Mouse (Mus musculus) fat pad, adult 2 months (tissue): ENCODE results near the gene Cyp1a1.
"Not testable (repeated sequence)": the region's sequence is repeated elsewhere in the genome, so short reads cannot be mapped to it uniquely, and the experiment has no call there.

ENCODE experiments used
- DNase-seq: peaks from one replicate; pipeline ENCODE4 v3.0.0-alpha.2; 2011; ENCODE audit warnings: low read depth, low spot score; ENCODE audit errors: extremely low read depth

Cyp1a1 gene

GRCm38 (mm10) chr9:57697380-57697779 lies 9.7 kb downstream of the Cyp1a1 start:
- no peak for DNase-seq

- DNase-seq = no peak
These were observed 10.9 kb downstream of the Cyp1a1 start for GRCm38 (mm10) chr9:57698466-57699150.

DNA sequence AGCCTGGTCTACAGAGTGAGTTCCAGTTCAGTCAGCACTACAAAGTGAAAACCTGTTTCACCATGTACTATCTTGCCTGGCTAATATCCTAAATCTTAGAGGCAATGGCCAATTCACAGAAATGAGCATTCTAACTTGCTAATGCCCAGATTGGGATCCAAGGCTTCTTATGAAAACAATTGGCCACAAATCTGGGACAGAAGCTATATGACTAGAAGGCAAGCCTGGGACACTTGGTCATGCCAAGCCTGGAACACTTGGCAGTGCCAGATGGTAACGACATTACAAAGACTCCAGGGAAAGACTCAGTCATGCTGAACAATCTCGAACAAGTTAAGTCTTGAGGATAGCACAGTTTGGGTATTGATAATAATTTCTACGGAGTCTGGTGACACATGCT lies 18.8 kb downstream of the Cyp1a1 start:
- DNase-seq = peak; percentile 97

DNA sequence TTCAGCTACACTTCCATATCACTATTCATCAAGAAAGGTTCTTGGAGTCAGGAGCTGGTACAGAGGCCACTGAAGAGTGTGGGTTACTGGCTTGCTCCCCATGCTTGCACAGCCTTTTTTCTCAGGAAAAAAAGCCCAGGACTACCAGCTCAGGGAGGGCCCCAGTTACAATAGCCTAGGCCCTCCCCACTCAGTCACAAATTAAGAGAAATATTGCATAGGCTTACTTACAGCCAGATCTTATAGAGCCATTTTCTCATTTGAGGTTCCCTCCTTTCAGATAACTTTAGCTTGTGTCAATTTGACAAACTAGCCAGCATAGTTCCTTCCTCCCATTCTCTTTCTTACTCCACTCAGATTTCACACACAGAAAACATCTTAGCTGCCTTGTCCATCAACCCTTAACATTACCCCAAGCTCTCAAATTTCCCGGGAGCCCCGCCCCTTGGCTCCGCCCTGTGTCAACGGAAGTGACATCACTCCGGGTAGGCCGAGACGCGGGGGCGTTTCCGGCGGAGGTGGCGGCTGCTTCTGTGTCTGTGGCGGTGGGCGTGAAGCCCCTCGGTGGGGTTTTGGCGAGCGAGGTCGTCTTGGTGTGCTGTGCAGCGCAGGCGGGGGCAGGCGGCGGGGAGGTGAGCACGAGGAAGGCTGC lies 20.5 kb downstream of the Cyp1a1 start, which contains the start of gene Edc3:
TSS of gene Edc3 (plus strand) at position 473 of the 652 bp plus-strand sequence.
- no peak for DNase-seq

DNA sequence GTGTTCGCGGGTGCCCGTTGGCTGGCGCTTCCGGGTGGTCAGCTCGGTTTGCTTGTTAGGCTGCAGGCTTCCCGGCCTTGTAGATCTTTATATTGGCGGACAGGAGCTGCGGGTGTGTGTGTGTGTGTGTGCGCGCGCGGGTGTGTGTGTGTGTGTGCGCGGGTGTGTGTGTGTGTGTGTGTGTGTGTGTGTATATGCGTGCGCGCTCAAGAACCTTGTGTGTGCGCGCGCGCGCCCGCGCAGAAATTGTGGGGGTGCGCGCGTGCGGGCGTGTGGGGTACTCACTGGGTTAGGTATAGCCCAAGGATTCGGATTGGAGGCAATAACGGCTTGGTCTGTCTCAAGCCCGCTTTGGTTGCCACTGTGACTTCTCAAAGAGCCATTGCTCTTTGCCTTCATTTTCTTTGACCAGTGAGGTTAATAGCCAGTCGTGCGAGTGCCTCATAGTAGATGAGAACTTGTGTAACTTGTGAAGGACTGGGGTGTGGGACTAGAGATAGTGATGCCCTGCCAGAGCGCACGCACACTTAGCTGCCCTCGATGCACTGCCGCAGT lies 21.1 kb downstream of the Cyp1a1 start:
- DNase-seq = no peak

- not testable (repeated sequence) for DNase-seq
These were observed 22.5 kb downstream of the Cyp1a1 start for GRCm38 (mm10) chr9:57710214-57710613.

DNA sequence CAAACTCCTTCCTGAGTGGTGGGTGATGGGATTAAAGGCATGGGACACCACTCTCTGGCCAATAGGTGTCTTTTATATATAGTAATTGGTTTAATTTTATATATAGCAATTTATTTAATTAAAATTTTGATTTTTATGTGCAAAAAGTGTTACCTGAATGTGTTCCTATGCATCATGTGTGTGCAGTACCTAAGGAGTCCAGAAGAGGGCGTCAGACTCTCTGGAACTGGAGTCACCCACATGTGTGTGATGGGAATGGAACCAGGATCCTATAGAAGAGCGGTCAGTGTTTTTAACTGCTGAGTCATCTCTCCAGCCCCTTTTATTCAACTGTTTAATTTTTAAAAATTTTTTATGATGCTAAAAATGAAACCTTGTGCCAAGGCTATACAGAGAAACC lies 24.5 kb downstream of the Cyp1a1 start:
- DNase-seq = no peak

- no peak for DNase-seq
These were observed 30.7 kb downstream of the Cyp1a1 start for GRCm38 (mm10) chr9:57718408-57718807.

GRCm38 (mm10) chr9:57720736-57721135 lies 33.0 kb downstream of the Cyp1a1 start:
- DNase-seq = no peak

DNA sequence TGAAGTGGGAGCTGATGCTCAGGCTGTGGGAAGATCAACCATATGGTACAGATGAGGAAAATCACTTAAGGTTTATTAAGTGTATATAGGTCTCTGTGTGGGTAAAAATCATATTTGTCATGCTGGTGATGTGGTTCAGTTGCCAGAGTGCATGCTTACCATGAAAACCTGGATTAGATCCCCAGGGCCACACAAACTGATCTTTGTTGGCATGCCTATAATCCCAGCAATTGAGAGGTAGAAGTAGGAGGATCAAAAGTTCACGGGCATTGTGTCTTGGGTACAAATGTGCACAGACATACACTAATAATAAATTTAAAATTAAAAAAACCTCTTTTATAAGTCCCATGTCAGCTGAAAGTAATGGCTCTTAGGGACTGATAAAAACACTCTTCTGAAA lies 34.6 kb downstream of the Cyp1a1 start:
- no peak for DNase-seq

- DNase-seq = peak; percentile 99
These were observed 35.6 kb downstream of the Cyp1a1 start for GRCm38 (mm10) chr9:57723315-57723715.

DNA sequence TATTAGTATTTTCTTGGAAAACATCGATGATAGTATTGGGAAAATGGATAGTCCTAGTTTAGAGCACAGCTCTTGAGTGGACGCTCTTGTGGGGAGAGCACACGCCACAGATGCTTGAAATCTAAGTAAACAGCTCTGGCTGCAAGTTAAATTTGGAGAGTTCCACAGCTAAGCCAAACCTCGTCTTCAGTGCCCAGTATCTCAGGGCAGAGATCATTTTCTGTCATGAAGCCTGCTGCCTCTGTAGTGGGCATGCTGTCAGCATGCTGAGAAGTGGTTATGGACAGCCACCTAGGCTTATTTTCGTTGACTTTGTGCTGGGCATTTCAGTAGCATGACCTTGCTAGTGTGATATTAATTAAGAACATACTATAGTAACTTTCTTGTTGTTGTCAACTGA lies 36.1 kb downstream of the Cyp1a1 start:
- DNase-seq = no peak

DNA sequence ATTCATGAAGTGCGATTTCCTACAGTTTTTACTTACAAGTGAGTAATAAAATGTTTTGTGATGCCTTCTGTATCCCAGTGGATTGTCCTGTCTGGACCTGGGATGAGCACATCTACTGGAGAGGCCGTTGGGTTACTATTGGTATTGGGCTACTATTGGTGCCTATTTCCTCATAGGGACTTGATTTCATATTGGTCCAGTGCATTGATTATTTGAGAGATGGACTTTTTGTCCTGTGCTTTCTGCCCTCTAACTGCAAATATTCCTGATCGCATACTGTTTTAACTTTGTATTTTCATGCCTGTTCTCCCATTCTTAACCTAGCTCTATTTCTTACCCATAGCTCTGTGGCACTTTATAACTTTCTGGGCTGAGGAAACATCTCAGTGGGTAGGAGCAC lies 37.0 kb downstream of the Cyp1a1 start:
- no peak for DNase-seq

DNA sequence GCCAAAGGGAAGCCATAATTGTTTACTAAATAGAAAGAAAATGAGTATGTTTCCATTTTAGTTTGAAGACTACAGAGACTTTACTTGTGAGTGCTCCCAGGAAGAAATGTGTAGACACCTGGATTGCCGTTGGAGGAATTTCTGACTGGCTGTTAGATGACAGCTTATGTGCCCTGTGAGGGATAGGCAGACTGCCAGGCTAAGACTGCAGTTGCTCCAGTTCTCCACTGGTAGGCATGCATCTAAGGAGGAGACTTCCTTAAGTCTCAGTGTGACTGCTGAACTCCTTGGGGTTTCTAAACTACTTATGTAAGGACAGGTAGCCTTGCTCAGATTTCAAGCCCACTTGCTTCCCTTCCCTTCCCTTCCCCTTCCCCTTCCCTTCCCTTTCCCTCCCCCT lies 40.6 kb downstream of the Cyp1a1 start:
- no peak for DNase-seq

GRCm38 (mm10) chr9:57733606-57734005 lies 45.9 kb downstream of the Cyp1a1 start:
- DNase-seq = no peak

DNA sequence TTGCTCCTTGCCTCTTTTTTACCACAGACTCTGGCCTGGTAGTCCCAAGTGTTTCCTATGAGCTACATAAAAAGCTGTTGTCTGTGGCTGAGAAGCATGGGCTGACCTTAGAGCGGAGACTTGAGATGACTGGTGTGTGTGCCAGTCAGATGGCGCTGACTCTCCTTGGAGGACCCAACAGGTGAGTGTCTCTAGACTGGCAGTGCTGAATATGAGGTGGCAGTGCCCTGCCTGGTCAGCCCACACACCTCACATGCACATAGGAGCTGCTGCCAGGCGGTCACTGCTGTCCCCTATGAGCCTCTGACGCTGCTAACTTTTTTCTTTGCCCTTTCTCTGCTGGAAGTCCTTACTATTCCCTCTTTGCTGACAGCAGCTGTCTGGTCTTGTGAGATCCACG lies 52.1 kb downstream of the Cyp1a1 start:
- DNase-seq = no peak

DNA sequence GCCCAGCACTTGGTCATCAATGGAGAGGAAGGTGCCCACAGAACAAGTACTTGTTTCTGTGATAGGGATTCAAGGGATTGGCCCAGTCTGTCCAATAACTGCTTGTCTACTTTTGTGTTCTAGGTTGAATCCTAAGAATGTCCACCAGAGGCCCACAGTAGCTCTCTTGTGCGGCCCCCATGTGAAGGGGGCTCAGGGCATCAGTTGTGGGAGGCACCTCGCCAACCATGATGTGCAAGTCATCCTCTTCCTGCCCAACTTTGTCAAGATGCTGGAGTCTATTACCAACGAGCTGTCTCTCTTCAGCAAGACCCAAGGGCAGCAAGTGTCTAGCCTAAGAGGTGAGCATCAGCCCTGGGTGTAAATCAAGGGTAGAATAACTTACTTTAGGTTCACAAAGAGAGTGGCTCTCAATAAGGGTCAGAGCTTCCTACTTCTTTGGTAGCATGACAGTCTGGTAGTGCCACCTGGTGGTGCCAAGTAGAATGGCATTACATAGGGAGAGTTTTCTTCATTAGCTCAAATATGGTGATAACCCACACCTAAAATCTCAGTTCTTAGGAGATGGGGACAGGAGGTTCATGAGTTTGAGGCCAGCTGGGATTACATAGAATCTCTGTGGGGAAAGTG lies 56.8 kb downstream of the Cyp1a1 start:
- no peak for DNase-seq

DNA sequence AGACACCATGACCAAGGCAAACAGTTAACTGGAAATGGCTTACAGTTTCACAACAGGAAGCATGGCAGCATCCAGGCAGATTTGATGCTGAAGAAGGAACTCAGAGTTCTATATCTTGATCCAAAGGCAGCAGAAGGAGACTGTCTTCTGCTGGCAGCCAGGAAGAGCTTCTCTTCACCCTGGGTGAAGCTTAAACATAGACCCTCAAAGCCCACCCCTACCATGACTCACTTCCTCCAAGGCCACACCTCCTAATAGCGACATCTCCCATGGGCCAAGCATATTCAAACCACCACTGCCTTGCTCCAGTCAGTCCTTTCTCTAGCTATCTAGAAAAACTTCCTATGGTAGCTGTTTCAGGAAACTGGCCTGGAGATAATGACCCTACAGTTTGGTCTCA lies 59.3 kb downstream of the Cyp1a1 start:
- DNase-seq = no peak

GRCm38 (mm10) chr9:57748137-57748536 lies 60.4 kb downstream of the Cyp1a1 start:
- no peak for DNase-seq

GRCm38 (mm10) chr9:57748831-57749230 lies 61.1 kb downstream of the Cyp1a1 start:
- no peak for DNase-seq

GRCm38 (mm10) chr9:57750901-57751300 lies 63.2 kb downstream of the Cyp1a1 start:
- no peak for DNase-seq
